Mouse (Mus musculus) embryonic facial prominence, embryonic 11.5 days (tissue): ENCODE data around the gene Gnao1. TPM values are rescaled to one million over a fixed set of nuclear protein-coding genes. Genes with fewer than 3 reads are reported as not detected.
A peak's percentile ranks its signal among the peaks of the same experiment; 100 is the strongest.

Source experiments
- ATAC-seq: fragments of 200-750 bp; cut with Nextera tagmentation; replicated peaks from 2 replicates; pipeline ENCODE4 v1.8.0; 2017; ENCODE audit warnings: low read depth; ENCODE audit not compliant: insufficient number of reproducible peaks, low FRiP score, low TSS enrichment
- DNase-seq: peaks from one replicate; pipeline ENCODE4 v3.0.0-alpha.2; 2015; ENCODE audit warnings: low spot score
- H3K27ac ChIP-seq: fragments of 300-500 bp; sonication (generic); replicated peaks from 2 replicates; pipeline ENCODE4 v1.5.1; 2014; ENCODE audit warnings: mild to moderate bottlenecking, low read depth, low read length, control low read depth
- H3K27me3 ChIP-seq: fragments of 300-500 bp; sonication (generic); 2 replicates; pipeline ENCODE4 v1.6.1; 2014; ENCODE audit warnings: mild to moderate bottlenecking, low read length, moderate library complexity, mixed read lengths; ENCODE audit not compliant: control insufficient read depth, insufficient read depth
- H3K36me3 ChIP-seq: fragments of 300-500 bp; sonication (generic); replicated peaks from 2 replicates; pipeline ENCODE4 v1.6.1; 2014; ENCODE audit warnings: low read depth, mild to moderate bottlenecking, low read length, moderate library complexity, mixed read lengths; ENCODE audit not compliant: control insufficient read depth, insufficient read depth
- H3K4me1 ChIP-seq: fragments of 300-500 bp; sonication (generic); 2 replicates; pipeline ENCODE4 v1.6.1; 2014; ENCODE audit warnings: low read length, mixed read lengths; ENCODE audit not compliant: control insufficient read depth, insufficient read depth
- H3K4me2 ChIP-seq: fragments of 300-500 bp; sonication (generic); 2 replicates; pipeline ENCODE4 v1.6.1; 2014; ENCODE audit warnings: low read depth, mild to moderate bottlenecking, control low read depth, low read length, moderate library complexity
- H3K4me3 ChIP-seq: fragments of 300-500 bp; sonication (generic); 2 replicates; pipeline ENCODE4 v1.5.1; 2014; ENCODE audit warnings: low read depth, low read length, control low read depth
- H3K9ac ChIP-seq: fragments of 300-500 bp; sonication (generic); replicated peaks from 2 replicates; pipeline ENCODE4 v1.6.1; 2014; ENCODE audit warnings: mild to moderate bottlenecking, control low read depth, low read length
- H3K9me3 ChIP-seq: fragments of 300-500 bp; sonication (generic); replicated peaks from 2 replicates; pipeline ENCODE4 v1.6.1; 2016; ENCODE audit warnings: mild to moderate bottlenecking, low read length, inconsistent platforms, mixed read lengths; ENCODE audit not compliant: control insufficient read depth
- WGBS: fragments of 180-500 bp; shearing (Covaris S2); extraction: QIAGEN DNeasy Blood & Tissue Kit; methylation state at CpG from one replicate; pipeline ENCODE4 v1.1.7; 2014; 5-methylcytosine and 5-hydroxymethylcytosine counted together
- polyA plus RNA-seq: library from polyadenylated mRNA; unstranded; fragments of >200 nt; fragmentation: Nextera tagmentation; extraction: Ambion mirVana; gene quantifications from 2 replicates; pipeline ENCODE4 v1.2.1, GENCODE M21; 2014

Gnao1 gene
- polyA plus RNA-seq, 1 experiment from 2014 or later: 11.5 TPM

DNA sequence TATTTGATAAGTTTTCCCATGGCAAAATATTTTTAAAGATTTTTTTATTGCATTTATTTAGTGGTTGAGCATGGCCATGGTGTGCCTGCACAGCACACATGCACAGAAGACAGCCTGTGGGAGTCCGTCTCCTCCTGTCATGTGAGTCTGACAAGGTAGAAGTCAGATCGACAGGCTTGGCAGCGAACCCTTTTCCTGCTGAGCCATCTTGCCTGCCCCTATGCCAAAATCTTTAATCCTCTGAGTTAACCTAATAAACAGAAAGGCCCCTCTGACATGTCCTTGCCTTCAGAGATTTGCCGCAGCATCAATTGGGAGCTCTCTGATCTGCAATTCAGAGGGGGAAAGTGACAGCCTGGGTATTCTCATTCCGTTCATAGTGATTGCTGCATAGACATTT lies 26.0 kb downstream of the Gnao1 start:
- no peaks in the 10 kb centered on the region for H3K27me3 ChIP-seq

DNA sequence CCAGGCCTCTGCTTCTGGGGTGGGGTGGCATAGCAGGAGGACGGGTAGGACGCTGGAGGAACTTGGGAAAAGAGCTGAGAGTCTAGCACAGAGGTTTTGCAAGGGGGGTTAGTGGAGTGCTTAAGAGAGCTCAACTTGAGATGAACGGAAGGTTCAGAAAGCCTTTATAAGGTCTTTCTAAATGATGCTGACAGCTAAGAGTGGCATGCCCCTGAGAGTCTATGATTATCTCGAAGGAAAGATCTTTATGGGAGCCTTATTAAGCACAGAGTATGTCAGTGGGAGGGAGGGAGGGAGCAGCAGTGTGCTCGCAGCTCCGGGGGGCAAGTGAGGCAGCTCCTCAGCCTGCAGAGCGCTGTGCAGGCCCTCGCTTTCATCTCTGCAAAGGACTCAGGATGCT lies 29.3 kb downstream of the Gnao1 start:
- H3K4me2 ChIP-seq: no peak overlapping the region
- no peak overlapping the region for H3K4me3 ChIP-seq
- H3K27ac ChIP-seq: no peak overlapping the region
- DNase-seq (no peak), ATAC-seq (no peak)
- H3K4me1 ChIP-seq: peaks cover 4% of the 10 kb centered on the region; the same call in 1 of the 2 replicates
- no peak overlapping the region for H3K9ac ChIP-seq
- no peaks in the 10 kb centered on the region for H3K36me3 ChIP-seq
- WGBS: 26% methylated on average over 8 of the region's 8 CpGs
- H3K9me3 ChIP-seq: no peaks in the 10 kb centered on the region
- H3K27me3 ChIP-seq: no peaks in the 10 kb centered on the region

More for the DNA sequence above, 26.0 kb downstream of the Gnao1 start:
- Histone ChIP-seq H3K36me3 (no peaks in the 10 kb centered on the region), H3K27ac (no peak overlapping the region), H3K9me3 (no peaks in the 10 kb centered on the region), H3K4me1 (no peaks in the 10 kb centered on the region), H3K9ac (no peak overlapping the region), H3K4me3 (no peak overlapping the region), H3K4me2 (no peak overlapping the region)
- WGBS: 57% methylated on average over 5 of the region's 5 CpGs
- ATAC-seq (no peak), DNase-seq (no peak)

DNA sequence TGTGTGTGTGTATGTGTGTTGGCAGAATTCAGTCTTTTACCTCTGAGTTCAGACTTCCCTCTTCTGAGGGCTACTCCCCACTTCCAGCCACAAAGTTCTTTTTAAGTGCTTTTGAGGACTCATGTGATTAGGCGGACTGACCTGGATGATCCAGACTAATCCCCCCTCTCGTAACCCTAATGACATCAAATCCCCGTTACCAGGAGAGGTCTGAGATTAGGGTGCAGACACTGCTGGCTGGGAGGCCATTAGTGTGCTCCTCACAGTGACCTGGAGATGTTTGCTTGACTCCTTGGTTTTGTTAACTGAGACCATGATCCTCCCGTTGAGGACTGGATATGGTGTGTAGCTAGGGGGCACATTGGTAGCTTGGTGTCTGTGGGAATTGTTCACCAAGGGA lies 30.7 kb downstream of the Gnao1 start:
- 64% methylated on average over 4 of the region's 4 CpGs for WGBS
- H3K9ac ChIP-seq: no peak overlapping the region
- no peak overlapping the region for H3K4me3 ChIP-seq
- DNase-seq (no peak), ATAC-seq (no peak)
- H3K4me2 ChIP-seq: no peak overlapping the region
- no peaks in the 10 kb centered on the region for H3K27me3 ChIP-seq
- no peak overlapping the region for H3K27ac ChIP-seq
- peaks cover 4% of the 10 kb centered on the region; the same call in 1 of the 2 replicates for H3K4me1 ChIP-seq
- no peaks in the 10 kb centered on the region for H3K9me3 ChIP-seq
- H3K36me3 ChIP-seq: no peaks in the 10 kb centered on the region

DNA sequence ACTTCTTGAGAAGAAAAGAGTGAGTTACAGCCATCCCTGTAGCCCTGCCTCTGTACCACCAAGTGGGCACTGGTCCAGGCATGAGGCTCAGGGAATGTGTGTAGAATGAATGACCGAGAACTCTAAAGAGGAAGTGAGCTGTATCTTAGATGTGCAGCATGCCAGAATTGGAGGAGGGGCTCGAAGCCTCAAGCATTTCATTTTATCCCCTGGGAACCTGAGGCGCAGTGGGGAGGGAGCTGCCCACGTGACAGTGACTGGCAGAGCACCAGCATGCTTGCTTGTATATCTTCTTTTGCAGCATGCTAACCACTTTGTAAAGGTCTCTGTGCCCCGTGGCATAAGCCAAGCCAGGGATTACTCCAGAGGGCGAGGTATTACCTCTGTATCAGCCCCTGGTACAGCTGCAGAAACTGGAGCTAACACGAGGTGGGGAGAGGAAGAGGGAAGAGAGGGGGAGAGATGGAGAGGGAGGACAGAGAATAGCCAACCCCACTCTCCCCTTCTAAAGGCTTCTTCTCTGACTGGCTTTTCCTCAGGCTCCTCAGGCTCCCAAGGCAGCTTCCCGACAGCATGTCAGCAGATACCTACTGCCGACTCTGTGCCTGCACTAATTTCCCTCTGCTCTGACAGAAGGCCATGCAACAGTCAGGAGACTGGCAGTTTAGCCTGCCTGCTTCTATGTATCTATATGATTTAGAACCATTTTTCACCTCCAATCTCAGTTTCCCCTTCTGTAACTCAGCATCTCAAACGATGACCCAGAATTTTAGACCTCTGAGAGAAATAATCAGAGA lies 31.4 kb downstream of the Gnao1 start:
- H3K27ac ChIP-seq: no peak overlapping the region
- H3K9me3 ChIP-seq: no peaks in the 10 kb centered on the region
- no peak overlapping the region for H3K4me2 ChIP-seq
- DNase-seq (no peak), ATAC-seq (no peak)
- no peaks in the 10 kb centered on the region for H3K27me3 ChIP-seq
- peaks cover 4% of the 10 kb centered on the region; the same call in 1 of the 2 replicates for H3K4me1 ChIP-seq
- 37% methylated on average over 10 of the region's 10 CpGs for WGBS
- H3K36me3 ChIP-seq: no peaks in the 10 kb centered on the region
- no peak overlapping the region for H3K9ac ChIP-seq
- H3K4me3 ChIP-seq: no peak overlapping the region

DNA sequence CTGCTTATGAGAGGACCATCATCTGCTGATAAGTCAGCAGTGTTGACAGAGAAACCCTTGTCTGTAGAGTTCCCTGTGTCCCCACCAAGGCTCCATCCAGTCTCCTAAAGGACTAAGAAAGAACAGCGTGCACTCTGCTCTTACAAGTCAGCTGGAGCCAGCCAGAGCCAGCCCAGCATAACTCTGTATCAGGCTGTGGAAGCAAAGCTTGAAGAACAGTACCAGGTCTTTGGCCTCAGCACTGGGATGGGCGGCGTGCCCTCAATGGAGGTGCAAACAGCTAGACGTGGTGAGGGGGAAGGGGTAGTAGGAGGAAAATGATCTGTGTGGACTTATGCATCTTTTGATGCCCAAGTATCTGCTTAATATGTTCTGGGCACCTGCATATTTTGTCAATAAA lies 32.8 kb downstream of the Gnao1 start:
- H3K27me3 ChIP-seq: no peaks in the 10 kb centered on the region
- peaks cover 4% of the 10 kb centered on the region; the same call in 1 of the 2 replicates for H3K4me1 ChIP-seq
- no peaks in the 10 kb centered on the region for H3K9me3 ChIP-seq
- no peak for ATAC-seq
- H3K4me3 ChIP-seq: no peak overlapping the region
- WGBS: 84% methylated on average over 4 of the region's 4 CpGs
- H3K4me2 ChIP-seq: no peak overlapping the region
- DNase-seq: no peak
- H3K27ac ChIP-seq: no peak overlapping the region
- no peak overlapping the region for H3K9ac ChIP-seq
- no peaks in the 10 kb centered on the region for H3K36me3 ChIP-seq

DNA sequence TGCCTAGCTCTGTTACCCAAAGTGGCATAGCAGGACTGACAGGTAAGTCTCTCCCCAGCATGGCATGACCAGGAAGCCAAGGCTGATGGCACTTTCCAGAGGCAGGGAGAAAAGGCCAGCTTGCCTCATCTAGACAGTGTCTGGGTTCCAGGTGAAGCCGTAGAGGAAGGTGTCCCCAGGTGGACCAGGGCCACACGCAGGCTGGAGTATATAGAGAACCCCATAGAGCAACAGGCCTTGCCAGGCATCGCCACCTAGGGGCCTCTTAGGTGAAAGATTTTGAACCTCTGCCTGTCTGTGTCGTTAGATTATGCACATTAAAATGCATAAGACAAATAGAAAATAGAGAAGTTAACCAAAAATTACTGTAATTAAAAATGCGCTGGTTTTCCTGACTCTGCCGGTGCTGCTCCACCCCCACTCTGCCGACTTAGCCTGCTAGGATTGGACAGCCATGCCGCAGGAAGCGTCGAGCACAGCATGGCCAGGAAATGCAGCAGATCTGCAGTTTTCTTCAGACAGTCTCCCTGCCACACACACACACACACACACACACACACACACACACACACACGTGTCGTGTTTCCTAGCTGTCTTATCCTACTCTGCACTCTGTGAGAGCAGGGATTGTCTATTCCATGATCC lies 34.2 kb downstream of the Gnao1 start:
- H3K4me3 ChIP-seq: no peak overlapping the region
- no peak overlapping the region for H3K27ac ChIP-seq
- no peak overlapping the region for H3K9ac ChIP-seq
- H3K27me3 ChIP-seq: no peaks in the 10 kb centered on the region
- 35% methylated on average over 12 of the region's 12 CpGs for WGBS
- H3K4me1 ChIP-seq: peaks cover 4% of the 10 kb centered on the region; the same call in 1 of the 2 replicates
- ATAC-seq (no peak), DNase-seq (peak; percentile 29)
- H3K9me3 ChIP-seq: no peaks in the 10 kb centered on the region
- H3K4me2 ChIP-seq: no peak overlapping the region
- H3K36me3 ChIP-seq: no peaks in the 10 kb centered on the region

DNA sequence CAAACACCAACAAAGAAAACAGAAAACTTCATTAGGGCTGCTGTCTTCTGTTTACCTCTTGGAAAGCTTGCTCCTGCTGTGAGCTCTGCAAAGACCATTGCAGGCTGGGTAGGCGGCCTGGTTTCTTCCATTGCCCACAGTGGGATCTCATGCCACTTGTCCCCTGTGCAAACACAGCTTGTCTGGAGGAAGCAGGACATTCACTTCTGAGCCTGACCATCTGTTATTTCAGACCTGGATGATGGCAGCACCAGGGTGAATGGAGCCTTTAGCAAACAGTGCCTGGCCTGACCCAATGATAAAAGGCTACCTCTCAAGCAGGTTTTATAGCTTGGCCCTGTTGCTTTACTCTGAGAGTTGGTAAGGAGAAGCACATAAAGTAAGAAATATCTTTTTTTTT lies 35.4 kb downstream of the Gnao1 start:
- H3K4me3 ChIP-seq: no peak overlapping the region
- peaks cover 4% of the 10 kb centered on the region; the same call in 1 of the 2 replicates for H3K4me1 ChIP-seq
- H3K9ac ChIP-seq: no peak overlapping the region
- 79% methylated on average over 1 of the region's 1 CpGs for WGBS
- DNase-seq: no peak
- no peaks in the 10 kb centered on the region for H3K36me3 ChIP-seq
- no peaks in the 10 kb centered on the region for H3K27me3 ChIP-seq
- H3K9me3 ChIP-seq: no peaks in the 10 kb centered on the region
- no peak overlapping the region for H3K4me2 ChIP-seq
- no peak for ATAC-seq
- no peak overlapping the region for H3K27ac ChIP-seq

DNA sequence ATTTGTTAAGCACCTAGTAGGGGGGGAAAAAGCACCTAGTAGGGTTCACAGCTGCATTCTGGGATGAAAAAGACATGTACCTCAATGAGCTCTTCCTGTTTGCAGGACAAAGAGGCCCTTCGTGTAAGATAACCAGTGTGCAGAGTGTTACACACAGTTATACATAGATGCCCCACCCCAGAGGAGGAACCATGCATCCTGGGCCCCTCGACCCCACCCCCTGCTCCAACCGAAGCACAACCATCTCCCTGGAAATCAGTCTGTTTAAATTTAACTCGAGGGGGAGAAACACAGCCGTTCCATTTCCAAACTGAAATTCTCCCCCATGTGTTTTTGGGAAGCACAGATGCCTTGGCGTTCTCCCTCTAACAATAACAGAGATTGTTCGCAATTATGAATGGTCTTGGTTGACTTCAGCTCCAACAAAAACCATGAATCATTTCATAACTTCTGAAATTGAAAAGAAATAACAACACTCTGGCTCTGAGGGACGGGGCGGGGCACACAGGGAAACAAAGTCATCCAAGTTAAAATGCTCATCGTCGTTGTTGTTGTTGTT lies 42.4 kb downstream of the Gnao1 start:
- ATAC-seq (no peak), DNase-seq (no peak)
- no peak overlapping the region for H3K9ac ChIP-seq
- WGBS: 74% methylated on average over 11 of the region's 11 CpGs
- H3K4me3 ChIP-seq: no peak overlapping the region
- no peaks in the 10 kb centered on the region for H3K27me3 ChIP-seq
- H3K4me2 ChIP-seq: no peak overlapping the region
- H3K27ac ChIP-seq: no peak overlapping the region
- no peaks in the 10 kb centered on the region for H3K4me1 ChIP-seq
- no peaks in the 10 kb centered on the region for H3K9me3 ChIP-seq
- no peaks in the 10 kb centered on the region for H3K36me3 ChIP-seq
